Comparison of ENCODE assay signal across 31 mouse cellular contexts in genomic region chr2:156077461-156077860, GRCm38 (mm10). TPM values are rescaled to one million over a fixed set of nuclear protein-coding genes. Genes with fewer than 3 reads are reported as not detected.
A peak's percentile ranks its signal among the peaks of the same experiment; 100 is the strongest.
DNase-seq lines count a peak whose midpoint lies in the region; ATAC-seq and TF ChIP-seq lines count a peak whose summit lies in the region.
"Had no signal": no experiment of that assay in that cellular context is flagged by ENCODE, and none has a peak within 500 bp of the region (broad histone marks: within the 10 kb centered on the region; RNA-seq: fewer than 3 reads in every experiment).

No protein-coding gene starts in this region.

- no peaks in the 10 kb centered on the region for H3K27me3 ChIP-seq in heart, embryonic 10.5 days (ENCODE audit: insufficient read depth, poor library complexity, severe bottlenecking)
- H3K27me3 ChIP-seq in kidney, adult 2 months (replicated peaks; ENCODE audit: control insufficient read depth, insufficient read depth, low read length): no peaks in the 10 kb centered on the region
- no peaks in the 10 kb centered on the region for H3K27me3 ChIP-seq in stomach, postnatal 0 days (ENCODE audit: control insufficient read depth, insufficient read depth, low read length)
- H3K27me3 ChIP-seq: CH12.LX; embryonic facial prominence, embryonic 12.5 days; embryonic facial prominence, embryonic 15.5 days; hindbrain, embryonic 15.5 days had no signal

- no peak overlapping the region for H3K4me3 ChIP-seq in heart, embryonic 10.5 days
- H3K4me3 ChIP-seq in kidney, adult 2 months (ENCODE audit: insufficient read depth, low read depth, low read length): no peak overlapping the region
- H3K4me3 ChIP-seq in stomach, postnatal 0 days (ENCODE audit: low read depth, low read length): no peak overlapping the region
- H3K4me3 ChIP-seq: embryonic facial prominence, embryonic 12.5 days; embryonic facial prominence, embryonic 15.5 days; heart, adult 2 months; hindbrain, embryonic 15.5 days had no signal

- ATAC-seq in stomach, postnatal 0 days (ENCODE audit: low FRiP score, low TSS enrichment): peak; percentile 39; the same call in 1 of the 2 replicates
- ATAC-seq: forebrain, embryonic 14.5 days; forebrain, postnatal 0 days had no signal

- H3K36me3 ChIP-seq in heart, embryonic 10.5 days: peaks cover 68% of the 10 kb centered on the region
- peaks cover 4% of the 10 kb centered on the region for H3K36me3 ChIP-seq in kidney, adult 2 months (ENCODE audit: control insufficient read depth, insufficient read depth, low read length)
- H3K36me3 ChIP-seq in stomach, postnatal 0 days (ENCODE audit: control insufficient read depth, insufficient read depth, low read length): peaks cover 24% of the 10 kb centered on the region

- no peaks in the 10 kb centered on the region for H3K9me3 ChIP-seq in heart, embryonic 10.5 days
- H3K9me3 ChIP-seq in stomach, postnatal 0 days (ENCODE audit: control insufficient read depth, low read length): no peaks in the 10 kb centered on the region
- H3K9me3 ChIP-seq: embryonic facial prominence, embryonic 12.5 days; embryonic facial prominence, embryonic 15.5 days; hindbrain, embryonic 15.5 days had no signal

- H3K4me2 ChIP-seq in stomach, postnatal 0 days (replicated peaks; ENCODE audit: low read depth): no peak overlapping the region
- H3K4me2 ChIP-seq: embryonic facial prominence, embryonic 12.5 days; embryonic facial prominence, embryonic 15.5 days; heart, embryonic 11.5 days; hindbrain, embryonic 15.5 days had no signal

- intact Hi-C loops in heart, postnatal 10 days (cut with DNase I): no loop called here
- intact Hi-C loops in left cerebral cortex, postnatal 14 days (cut with DNase I): no loop called here

- H3K4me1 ChIP-seq in heart, embryonic 10.5 days: peaks cover 19% of the 10 kb centered on the region
- 0 out of 2 replicates have a peak, but pooled peaks cover 6% of the 10 kb centered on the region for H3K4me1 ChIP-seq in kidney, adult 2 months (ENCODE audit: control insufficient read depth, insufficient read depth, low read length)
- H3K4me1 ChIP-seq in stomach, postnatal 0 days (replicated peaks; ENCODE audit: control insufficient read depth, insufficient read depth): no peaks in the 10 kb centered on the region
- H3K4me1 ChIP-seq: embryonic facial prominence, embryonic 15.5 days; hindbrain, embryonic 15.5 days had no signal

- 87% methylated on average over 7 of the region's 7 CpGs for WGBS in heart, embryonic 10.5 days
- 82% methylated on average over 7 of the region's 7 CpGs for WGBS in kidney, adult 2 months
- WGBS in stomach, postnatal 0 days: 87% methylated on average over 7 of the region's 7 CpGs

- H3K27ac ChIP-seq in heart, embryonic 10.5 days: no peak overlapping the region
- H3K27ac ChIP-seq in kidney, adult 2 months (ENCODE audit: insufficient read depth, low read depth, low read length): no peak overlapping the region
- no peak overlapping the region for H3K27ac ChIP-seq in stomach, postnatal 0 days (replicated peaks)
- H3K27ac ChIP-seq: embryonic facial prominence, embryonic 12.5 days; embryonic facial prominence, embryonic 15.5 days; heart, adult 2 months; hindbrain, embryonic 15.5 days had no signal

- H3K9ac ChIP-seq in stomach, postnatal 0 days (ENCODE audit: low read length): no peak overlapping the region
- H3K9ac ChIP-seq: embryonic facial prominence, embryonic 12.5 days; embryonic facial prominence, embryonic 15.5 days; forebrain, postnatal 0 days; hindbrain, embryonic 15.5 days had no signal

- DNase-seq in heart, embryonic 10.5 days (ENCODE audit: low spot score): peak; percentile 70
- no peak for DNase-seq in heart, postnatal 10 days
- peak; percentile 21 for DNase-seq in kidney, adult 2 months
- DNase-seq in kidney, adult 11 months: no peak
- DNase-seq in ES-CJ7 (ENCODE audit: low read depth, low spot score): peak; percentile 30
- no peak for DNase-seq in stomach, postnatal 0 days (ENCODE audit: low spot score)
- DNase-seq in left cerebral cortex, postnatal 14 days (ENCODE audit: low spot score in 2 of 2): no peak
- DNase-seq: adrenal gland, adult 2 months; adrenal gland, postnatal 14 days; B cell, adult 2 months; cerebellum, adult 11 months; cerebellum, adult 2 months; cerebellum, adult 9-11 months; cerebellum, postnatal 25 days; forebrain, postnatal 0 days; gastrocnemius, postnatal 25 days; heart, adult 2 months; heart, postnatal 4 days had no signal

- no peak for TF ChIP-seq POLR2A in kidney, adult 2 months (IDR thresholded peaks at IDR 0.05; ENCODE audit: low read depth, low read length)

- TF ChIP-seq EP300 in stomach, postnatal 0 days (optimal IDR thresholded peaks at IDR 0.05): no peak

- no peak for TF ChIP-seq CTCF in kidney, adult 2 months (conservative IDR thresholded peaks at IDR 0.05; ENCODE audit: insufficient read depth, insufficient read length, low read depth, low read length)
- peak; percentile 47 for TF ChIP-seq CTCF in stomach, postnatal 0 days (IDR thresholded peaks at IDR 0.05; ENCODE audit: low read depth)

RNA-seq across cellular contexts. Expression of gene Spag4, which starts 12.5 kb away (rescaled TPM):
- polyA plus RNA-seq in heart, embryonic 10.5 days (2016; fragmentation: Nextera tagmentation; extraction: Ambion mirVana): 3.4 and 5.0 TPM in 2 replicates
- total RNA-seq in heart, postnatal 10 days (2021): 1 to 10 TPM in 1 of 2 experiments, under 1 TPM in 1; 0.72 to 1.1 TPM
- polyA plus RNA-seq in kidney, adult 2 months (2012; rRNA removed): 3.3 and 3.6 TPM in 2 replicates
- polyA plus RNA-seq in stomach, postnatal 0 days (2015; fragmentation: Nextera tagmentation; extraction: Ambion mirVana): 2.7 and 3.0 TPM in 2 replicates
- total RNA-seq in left cerebral cortex, postnatal 14 days (2021): 1 to 10 TPM; 4.7 to 6.9 TPM

RNA-seq across cellular contexts. Expression of gene Fer1l4, which starts 24.7 kb away (rescaled TPM):
- polyA plus RNA-seq in heart, embryonic 10.5 days (2016; fragmentation: Nextera tagmentation; extraction: Ambion mirVana): not detected in 2 replicates
- not detected for total RNA-seq in heart, postnatal 10 days (2021)
- polyA plus RNA-seq in kidney, adult 2 months (2012; rRNA removed): 0.38 and 0.67 TPM in 2 replicates
- polyA plus RNA-seq in stomach, postnatal 0 days (2015; fragmentation: Nextera tagmentation; extraction: Ambion mirVana): 10.1 and 11.7 TPM in 2 replicates
- not detected for total RNA-seq in left cerebral cortex, postnatal 14 days (2021)
- total RNA-seq: adrenal gland, adult 2 months; adrenal gland, postnatal 14 days; adrenal gland, postnatal 4 days; CH12.LX; common myeloid progenitor, adult 5-6 weeks; gastrocnemius, adult 8-10 months; gastrocnemius, postnatal 25 days; heart, adult 2 months; heart, postnatal 4 days had no signal
- polyA plus RNA-seq: adrenal gland, adult 2 months; embryonic facial prominence, embryonic 15.5 days; forebrain, embryonic 11.5 days; forebrain, embryonic 14.5 days; forebrain, postnatal 0 days; heart, embryonic 11.5 days; heart, embryonic 14.5 days; heart, postnatal 0 days; hindbrain, embryonic 11.5 days; hindbrain, embryonic 15.5 days had no signal

RNA-seq across cellular contexts. Expression of gene Cpne1, which starts 34.3 kb away (rescaled TPM):
- 42.6 and 55.3 TPM in 2 replicates for polyA plus RNA-seq in heart, embryonic 10.5 days (2016; fragmentation: Nextera tagmentation; extraction: Ambion mirVana)
- total RNA-seq in heart, postnatal 10 days (2021): 10 to 100 TPM; 23.0 to 23.3 TPM
- polyA plus RNA-seq in kidney, adult 2 months (2012; rRNA removed): 57.2 and 72.4 TPM in 2 replicates
- polyA plus RNA-seq in stomach, postnatal 0 days (2015; fragmentation: Nextera tagmentation; extraction: Ambion mirVana): 24.7 and 27.2 TPM in 2 replicates
- 10 to 100 TPM; 24.0 to 26.0 TPM for total RNA-seq in left cerebral cortex, postnatal 14 days (2021)

RNA-seq across cellular contexts. Expression of gene Rbm12, which starts 34.3 kb away (rescaled TPM):
- polyA plus RNA-seq in heart, embryonic 10.5 days (2016; fragmentation: Nextera tagmentation; extraction: Ambion mirVana): 33.0 and 35.1 TPM in 2 replicates
- 10 to 100 TPM; 31.5 to 33.5 TPM for total RNA-seq in heart, postnatal 10 days (2021)
- polyA plus RNA-seq in kidney, adult 2 months (2012; rRNA removed): 13.2 and 14.8 TPM in 2 replicates
- polyA plus RNA-seq in stomach, postnatal 0 days (2015; fragmentation: Nextera tagmentation; extraction: Ambion mirVana): 8.0 and 8.8 TPM in 2 replicates
- 10 to 100 TPM; 25.5 to 30.2 TPM for total RNA-seq in left cerebral cortex, postnatal 14 days (2021)

RNA-seq across cellular contexts. Expression of gene Gm28036, which starts 49.4 kb away (rescaled TPM):
- 12.4 and 18.4 TPM in 2 replicates for polyA plus RNA-seq in heart, embryonic 10.5 days (2016; fragmentation: Nextera tagmentation; extraction: Ambion mirVana)
- 10 to 100 TPM; 19.7 to 19.8 TPM for total RNA-seq in heart, postnatal 10 days (2021)
- polyA plus RNA-seq in kidney, adult 2 months (2012; rRNA removed): 1.9 and 2.6 TPM in 2 replicates
- 4.3 and 5.1 TPM in 2 replicates for polyA plus RNA-seq in stomach, postnatal 0 days (2015; fragmentation: Nextera tagmentation; extraction: Ambion mirVana)
- 10 to 100 TPM; 19.6 to 26.7 TPM for total RNA-seq in left cerebral cortex, postnatal 14 days (2021)

Comparison
In these comparisons a context has a peak if more than half of its experiments do, and no peak if none do; other contexts are left out.
1. DNase-seq: peak in heart, embryonic 10.5 days (single experiment), kidney, adult 2 months (single experiment) and ES-CJ7 (single experiment); none in heart, postnatal 10 days (0 of 2), kidney, adult 11 months (single experiment), stomach, postnatal 0 days (single experiment) and left cerebral cortex, postnatal 14 days (0 of 2).